Mouse (Mus musculus) liver, adult 2 months (tissue): ENCODE results near the gene Oscar. TPM values are rescaled to one million over a fixed set of nuclear protein-coding genes. Genes with fewer than 3 reads are reported as not detected.
"Not testable (repeated sequence)": the region's sequence is repeated elsewhere in the genome, so short reads cannot be mapped to it uniquely, and the experiment has no call there.

Experiments
- DNase-seq: peaks from one replicate; pipeline ENCODE4 v3.0.0-alpha.2; 2011; ENCODE audit warnings: low read depth, low spot score; ENCODE audit errors: extremely low read depth
- H3K27ac ChIP-seq: fragments of 200-500 bp; replicated peaks from 2 replicates; pipeline ENCODE4 v1.5.1; 2012; ENCODE audit warnings: low read depth, mild to moderate bottlenecking, control low read depth, inconsistent platforms, low read length; ENCODE audit not compliant: insufficient read depth
- H3K27me3 ChIP-seq: fragments of 200-500 bp; 2 replicates; pipeline ENCODE4 v1.6.1; 2012; ENCODE audit warnings: mild to moderate bottlenecking, moderate library complexity, low read length, inconsistent platforms; ENCODE audit not compliant: control insufficient read depth, insufficient read depth
- H3K36me3 ChIP-seq: fragments of 200-500 bp; 2 replicates; pipeline ENCODE4 v1.6.1; 2012; ENCODE audit warnings: low read length, inconsistent platforms; ENCODE audit not compliant: control insufficient read depth, insufficient read depth
- H3K4me1 ChIP-seq: fragments of 200-500 bp; 2 replicates; pipeline ENCODE4 v1.6.1; 2011; ENCODE audit warnings: low read length; ENCODE audit not compliant: control insufficient read depth, insufficient read depth
- H3K4me3 ChIP-seq: fragments of 200-500 bp; 2 replicates; pipeline ENCODE4 v1.5.1; 2011; ENCODE audit warnings: low read depth, mild to moderate bottlenecking, control low read depth, low read length, moderate library complexity; ENCODE audit not compliant: insufficient read depth
- H3K79me2 ChIP-seq: fragments of 200-500 bp; 2 replicates; pipeline ENCODE4 v1.6.1; 2012; ENCODE audit warnings: inconsistent platforms, mild to moderate bottlenecking, low read length, moderate library complexity; ENCODE audit not compliant: control insufficient read depth, insufficient read depth
- H3K9ac ChIP-seq: fragments of 200-500 bp; 2 replicates; pipeline ENCODE4 v1.6.1; 2012; ENCODE audit warnings: low read depth, mild to moderate bottlenecking, control low read depth, inconsistent platforms, low read length
- CTCF ChIP-seq: fragments of 200-500 bp; IDR thresholded peaks from 2 replicates; pipeline ENCODE4 v1.5.1; 2011; ENCODE audit warnings: low read depth, low read length, control low read depth
- POLR2A ChIP-seq: fragments of 200-500 bp; IDR thresholded peaks from 2 replicates; pipeline ENCODE4 v1.6.1; 2011; ENCODE audit warnings: low read length, control low read depth; ENCODE audit not compliant: insufficient read depth; ENCODE audit errors: extremely low read depth
- WGBS: fragments of 180-500 bp; shearing (Covaris S2); methylation state at CpG from one replicate; pipeline ENCODE4 v1.1.7; 2018; 5-methylcytosine and 5-hydroxymethylcytosine counted together
- polyA plus RNA-seq: library from polyadenylated mRNA; depleted of rRNA; stranded (reverse); fragments of >200 nt; gene quantifications from 2 replicates; pipeline ENCODE4 v1.2.3, GENCODE M21; 2012
- total RNA-seq: library from RNA; depleted of rRNA; stranded (reverse); fragments of >200 nt; gene quantifications from 2 replicates; pipeline ENCODE4 v1.2.3, GENCODE M21; 2014

The Oscar gene
- total and polyA plus RNA-seq, 2 experiments = not detected

GRCm38 (mm10) chr7:3580029-3580428, 35.9 kb downstream of the Oscar start:
- no peak overlapping the region for H3K27ac ChIP-seq
- H3K27me3 ChIP-seq = no peaks in the 10 kb centered on the region
- DNase-seq = no peak
- no peak overlapping the region for H3K9ac ChIP-seq
- H3K36me3 ChIP-seq = no peaks in the 10 kb centered on the region
- no peak overlapping the region for H3K4me3 ChIP-seq
- no peak for TF ChIP-seq POLR2A
- TF ChIP-seq CTCF = no peak
- WGBS = 66% methylated on average over 2 of the region's 2 CpGs
- no peaks in the 10 kb centered on the region for H3K4me1 ChIP-seq
- H3K79me2 ChIP-seq = no peaks in the 10 kb centered on the region

GRCm38 (mm10) chr7:3578952-3579546, 36.9 kb downstream of the Oscar start:
- Histone ChIP-seq H3K27ac (no peak overlapping the region), H3K4me3 (no peak overlapping the region), H3K79me2 (no peaks in the 10 kb centered on the region), H3K36me3 (no peaks in the 10 kb centered on the region), H3K4me1 (no peaks in the 10 kb centered on the region), H3K27me3 (no peaks in the 10 kb centered on the region), H3K9ac (no peak overlapping the region)
- DNase-seq = no peak
- WGBS = 65% methylated on average over 6 of the region's 6 CpGs
- no peak for TF ChIP-seq CTCF
- TF ChIP-seq POLR2A = no peak

DNA sequence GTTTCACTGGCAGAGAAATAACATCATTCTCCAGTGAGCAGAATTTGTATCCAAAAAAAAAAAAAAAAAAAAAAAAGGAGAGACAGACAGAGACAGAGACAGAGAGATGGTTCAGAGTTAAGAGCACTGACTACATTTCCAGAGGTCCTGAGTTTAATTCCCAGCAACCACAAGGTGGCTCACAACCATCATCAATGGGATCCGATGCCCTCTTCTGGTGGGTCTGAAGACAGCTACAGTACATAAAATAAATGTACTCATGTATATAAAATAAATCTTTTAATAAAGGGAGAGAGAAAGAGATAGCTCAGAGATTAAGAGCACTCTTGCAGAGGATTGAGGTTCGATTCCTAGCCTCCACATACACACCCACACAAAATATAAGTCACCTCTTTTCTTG, 37.8 kb downstream of the Oscar start:
- no peaks in the 10 kb centered on the region for H3K79me2 ChIP-seq
- H3K27me3 ChIP-seq = no peaks in the 10 kb centered on the region
- H3K4me1 ChIP-seq = no peaks in the 10 kb centered on the region
- no peak overlapping the region for H3K4me3 ChIP-seq
- H3K36me3 ChIP-seq = no peaks in the 10 kb centered on the region
- H3K9ac ChIP-seq = no peak overlapping the region
- no peak for TF ChIP-seq POLR2A
- no peak for TF ChIP-seq CTCF
- 85% methylated on average over 2 of the region's 2 CpGs for WGBS
- no peak for DNase-seq
- H3K27ac ChIP-seq = no peak overlapping the region

DNA sequence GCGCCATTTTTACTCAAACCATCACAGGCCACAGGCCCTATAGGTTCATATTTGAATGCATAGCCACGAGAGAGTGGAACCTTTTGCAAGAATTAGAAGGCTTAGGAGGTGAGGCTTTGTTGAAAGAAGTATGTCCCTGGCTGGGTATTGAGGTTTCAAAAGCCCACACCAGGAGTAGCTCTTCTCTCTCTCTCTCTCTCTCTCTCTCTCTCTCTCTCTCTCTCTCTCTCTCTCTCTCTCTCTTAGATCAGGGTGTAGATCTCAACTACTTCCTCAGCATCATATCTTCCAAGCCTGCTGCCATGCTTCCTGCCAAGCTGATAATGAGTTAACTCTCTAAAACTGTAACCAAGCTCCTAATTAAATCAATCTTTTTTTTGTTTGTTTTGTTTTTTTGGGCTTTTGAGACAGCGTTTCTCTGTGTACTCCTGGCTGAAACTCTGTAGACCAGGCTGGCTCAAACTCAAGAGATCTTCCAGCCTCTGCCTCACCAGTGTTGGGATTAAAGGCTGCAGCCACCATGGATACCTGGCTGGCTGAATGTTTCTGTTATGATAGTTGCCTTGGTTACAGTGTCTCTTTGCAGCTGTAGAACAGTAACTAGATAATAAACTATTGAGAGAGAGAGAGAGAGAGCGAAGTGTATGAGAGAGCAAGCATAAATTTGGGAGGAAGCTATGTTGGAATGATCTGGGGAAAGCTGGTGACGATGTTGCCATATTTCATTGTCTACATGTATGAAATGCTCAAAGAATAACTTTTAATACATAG, 39.4 kb downstream of the Oscar start:
- no peaks in the 10 kb centered on the region for H3K27me3 ChIP-seq
- H3K9ac ChIP-seq = no peak overlapping the region
- H3K4me3 ChIP-seq = no peak overlapping the region
- TF ChIP-seq POLR2A (no peak), CTCF (no peak)
- H3K27ac ChIP-seq = no peak overlapping the region
- H3K36me3 ChIP-seq = no peaks in the 10 kb centered on the region
- 75% methylated on average over 5 of the region's 5 CpGs for WGBS
- no peaks in the 10 kb centered on the region for H3K79me2 ChIP-seq
- DNase-seq = no peak
- no peaks in the 10 kb centered on the region for H3K4me1 ChIP-seq

GRCm38 (mm10) chr7:3574216-3574615, 41.7 kb downstream of the Oscar start:
- H3K27ac ChIP-seq = no peak overlapping the region
- H3K79me2 ChIP-seq = no peaks in the 10 kb centered on the region
- WGBS = 55% methylated on average over 5 of the region's 5 CpGs
- DNase-seq = no peak
- no peak overlapping the region for H3K4me3 ChIP-seq
- H3K36me3 ChIP-seq = no peaks in the 10 kb centered on the region
- H3K9ac ChIP-seq = no peak overlapping the region
- no peak for TF ChIP-seq CTCF
- TF ChIP-seq POLR2A = no peak
- H3K4me1 ChIP-seq = no peaks in the 10 kb centered on the region
- H3K27me3 ChIP-seq = no peaks in the 10 kb centered on the region

GRCm38 (mm10) chr7:3571847-3572246, 44.1 kb downstream of the Oscar start:
- Histone ChIP-seq H3K4me3 (no peak overlapping the region), H3K4me1 (no peaks in the 10 kb centered on the region), H3K27me3 (no peaks in the 10 kb centered on the region), H3K36me3 (no peaks in the 10 kb centered on the region), H3K27ac (no peak overlapping the region), H3K79me2 (no peaks in the 10 kb centered on the region), H3K9ac (no peak overlapping the region)
- WGBS = 80% methylated on average over 1 of the region's 1 CpGs
- DNase-seq = no peak
- TF ChIP-seq CTCF (no peak), POLR2A (no peak)

- WGBS = 95% methylated on average over 3 of the region's 3 CpGs
- H3K9ac ChIP-seq = not testable (repeated sequence)
Observed at GRCm38 (mm10) chr7:3570580-3570979, 45.4 kb downstream of the Oscar start.

More at GRCm38 (mm10) chr7:3570580-3570979, 45.4 kb downstream of the Oscar start:
- H3K4me1 ChIP-seq, H3K36me3 ChIP-seq, H3K27me3 ChIP-seq, H3K4me3 ChIP-seq, H3K79me2 ChIP-seq, DNase-seq, H3K27ac ChIP-seq: not testable (repeated sequence)
